Mouse (Mus musculus) layer of hippocampus, adult 9-11 months (tissue): ENCODE results near the gene Ccdc126.
A peak's percentile ranks its signal among the peaks of the same experiment; 100 is the strongest.

Experiments
- DNase-seq: peaks from one replicate; pipeline ENCODE4 v3.0.0; 2022

The Ccdc126 gene

GRCm38 (mm10) chr6:49349826-49350225, 30.8 kb downstream of the Ccdc126 start:
- DNase-seq, result no peak

- DNase-seq, result no peak
These were observed 35.5 kb downstream of the Ccdc126 start for GRCm38 (mm10) chr6:49354613-49355012.

- no peak for DNase-seq
These were observed 36.1 kb downstream of the Ccdc126 start for GRCm38 (mm10) chr6:49355171-49355570.

GRCm38 (mm10) chr6:49360420-49360819, 41.3 kb downstream of the Ccdc126 start:
- no peak for DNase-seq

GRCm38 (mm10) chr6:49367159-49368054, 48.3 kb downstream of the Ccdc126 start, which contains the start of gene Fam221a:
Gene Fam221a, plus strand, starts transcription at chr6:49367739.
- DNase-seq, result peak; percentile 82

- no peak for DNase-seq
These were observed 49.1 kb downstream of the Ccdc126 start for GRCm38 (mm10) chr6:49368212-49368611.

GRCm38 (mm10) chr6:49372705-49373104, 53.6 kb downstream of the Ccdc126 start:
- DNase-seq, result no peak

- no peak for DNase-seq
These were observed 54.9 kb downstream of the Ccdc126 start for GRCm38 (mm10) chr6:49373943-49374342.

GRCm38 (mm10) chr6:49378328-49378727, 59.3 kb downstream of the Ccdc126 start:
- no peak for DNase-seq
